Mouse (Mus musculus) megakaryocyte progenitor cell, adult 5-6 weeks (primary cell): ENCODE results near the gene Obox7. TPM values are rescaled to one million over a fixed set of nuclear protein-coding genes. Genes with fewer than 3 reads are reported as not detected.
"Not testable (repeated sequence)": the region's sequence is repeated elsewhere in the genome, so short reads cannot be mapped to it uniquely, and the experiment has no call there.

Source experiments
- ATAC-seq: replicated peaks from 2 replicates; pipeline ENCODE4 v1.8.0; 2016; ENCODE audit warnings: mild to moderate bottlenecking, moderate TSS enrichment, inconsistent platforms; ENCODE audit not compliant: poor library complexity
- total RNA-seq, 2 experiments: library from RNA; stranded (forward) in 1 of 2; stranded (reverse) in 1 of 2; fragments of 157-497, 149-512 nt in 1 of 2; fragments of 200-1000 nt in 1 of 2; gene quantifications; 2 replicates each; pipeline versions ENCODE4 v1.2.3 to v1.2.4; 2015 to 2017

Obox7 gene
- total RNA-seq (2015) (not detected in 2 replicates), total RNA-seq (2017) (not detected in 2 replicates)

DNA sequence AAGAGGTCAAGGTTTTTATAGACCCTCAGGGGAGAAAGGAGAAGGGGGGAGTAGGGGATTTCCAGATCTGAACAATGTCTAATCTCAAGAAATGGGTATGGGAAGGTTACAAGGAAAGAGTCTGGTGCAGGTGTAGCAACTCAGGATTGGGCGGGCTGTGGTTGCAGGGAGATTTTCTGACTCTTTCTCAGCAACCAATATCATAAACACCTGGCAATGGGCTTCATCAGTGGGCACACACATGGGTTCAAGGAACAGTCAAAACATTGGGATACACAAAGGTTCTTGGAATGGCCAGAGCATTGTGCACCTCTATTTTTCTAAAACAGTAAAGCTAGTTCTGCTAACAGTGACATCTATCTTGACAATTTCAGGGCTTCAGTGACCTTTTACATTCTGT is at the start of gene Obox7:
Gene Obox7, plus strand, starts transcription at position 301 of the 400 bp plus-strand sequence.
- ATAC-seq, result not testable (repeated sequence)

- peak; percentile 85 for ATAC-seq
These were observed 36.4 kb upstream of the Obox7 start for GRCm38 (mm10) chr7:14622556-14623542.

Other genes starting within 250 kb of the Obox7 start
- not detected in 2 replicates for gene Sult2a8, start 212.7 kb upstream of the Obox7 start, total RNA-seq (2015)
- not detected in 2 replicates for gene Sult2a8, start 212.7 kb upstream of the Obox7 start, total RNA-seq (2017)
- not detected in 2 replicates for gene Sult2a7, start 165.3 kb upstream of the Obox7 start, total RNA-seq (2015)
- gene Sult2a7, start 165.3 kb upstream of the Obox7 start, total RNA-seq (2017), result not detected in 2 replicates
- gene Vmn1r90, start 96.0 kb upstream of the Obox7 start, total RNA-seq (2015), result not detected in 2 replicates
- not detected in 2 replicates for gene Vmn1r90, start 96.0 kb upstream of the Obox7 start, total RNA-seq (2017)